Mouse (Mus musculus) forebrain, embryonic 13.5 days (tissue): ENCODE results near the gene Actr10. TPM values are rescaled to one million over a fixed set of nuclear protein-coding genes. Genes with fewer than 3 reads are reported as not detected.
A peak's percentile ranks its signal among the peaks of the same experiment; 100 is the strongest.

Experiments
- ATAC-seq: fragments of 200-750 bp; cut with Nextera tagmentation; 2 replicates; pipeline ENCODE4 v1.8.0; 2017
- H3K27ac ChIP-seq: fragments of 300-500 bp; sonication (generic); 2 replicates; pipeline ENCODE4 v1.5.1; 2015; ENCODE audit warnings: inconsistent platforms, mild to moderate bottlenecking, moderate library complexity
- H3K27me3 ChIP-seq: fragments of 300-500 bp; sonication (generic); 2 replicates; pipeline ENCODE4 v1.6.1; 2015; ENCODE audit warnings: mild to moderate bottlenecking, inconsistent platforms
- H3K36me3 ChIP-seq: fragments of 300-500 bp; sonication (generic); 2 replicates; pipeline ENCODE4 v1.6.1; 2015; ENCODE audit warnings: mild to moderate bottlenecking, inconsistent platforms; ENCODE audit not compliant: poor library complexity, severe bottlenecking
- H3K4me1 ChIP-seq: fragments of 300-500 bp; sonication (generic); 2 replicates; pipeline ENCODE4 v1.6.1; 2015; ENCODE audit warnings: inconsistent platforms
- H3K4me2 ChIP-seq: fragments of 300-500 bp; sonication (generic); 2 replicates; pipeline ENCODE4 v1.6.1; 2015; ENCODE audit warnings: inconsistent platforms, mild to moderate bottlenecking, moderate library complexity
- H3K4me3 ChIP-seq: fragments of 300-500 bp; sonication (generic); 2 replicates; pipeline ENCODE4 v1.5.1; 2015; ENCODE audit warnings: mild to moderate bottlenecking, inconsistent platforms
- H3K9ac ChIP-seq: fragments of 300-500 bp; sonication (generic); 2 replicates; pipeline ENCODE4 v1.6.1; 2015; ENCODE audit warnings: mild to moderate bottlenecking, inconsistent platforms
- H3K9me3 ChIP-seq: fragments of 300-500 bp; sonication (generic); replicated peaks from 2 replicates; pipeline ENCODE4 v1.6.1; 2016; ENCODE audit warnings: inconsistent platforms
- WGBS: fragments of 180-500 bp; shearing (Covaris S2); methylation state at CpG from one replicate; pipeline ENCODE4 v1.1.7; 2015; 5-methylcytosine and 5-hydroxymethylcytosine counted together
- polyA plus RNA-seq: library from polyadenylated mRNA; unstranded; fragments of >200 nt; fragmentation: Nextera tagmentation; extraction: Ambion mirVana; gene quantifications from 2 replicates; pipeline ENCODE4 v1.2.1, GENCODE M21; 2015

The Actr10 gene
- polyA plus RNA-seq, 1 experiment from 2014 or later = 281 TPM

GRCm38 (mm10) chr12:70968791-70969307 lies 31.2 kb downstream of the Actr10 start:
- H3K4me1 ChIP-seq = peaks cover 6% of the 10 kb centered on the region; the same call in 1 of the 2 replicates
- peak overlapping the region; percentile 87 for H3K27ac ChIP-seq
- peak; percentile 73 for ATAC-seq
- H3K4me3 ChIP-seq = peak overlapping the region; percentile 53
- peak overlapping the region; percentile 66 for H3K9ac ChIP-seq
- H3K9me3 ChIP-seq = no peaks in the 10 kb centered on the region
- peak overlapping the region; percentile 64 for H3K4me2 ChIP-seq
- WGBS = under 1% methylated on average over 15 of the region's 15 CpGs
- H3K27me3 ChIP-seq = no peaks in the 10 kb centered on the region
- peaks cover 4% of the 10 kb centered on the region for H3K36me3 ChIP-seq

GRCm38 (mm10) chr12:70969485-70970184 lies 32.0 kb downstream of the Actr10 start:
- H3K9me3 ChIP-seq = no peaks in the 10 kb centered on the region
- 4% methylated on average over 17 of the region's 17 CpGs for WGBS
- H3K9ac ChIP-seq = no peak overlapping the region
- peak overlapping the region; percentile 49 for H3K4me2 ChIP-seq
- 0 out of 2 replicates have a peak, but pooled peaks have one; percentile 11 for ATAC-seq
- no peaks in the 10 kb centered on the region; the same call in 1 of the 2 replicates for H3K36me3 ChIP-seq
- no peak overlapping the region for H3K27ac ChIP-seq
- no peaks in the 10 kb centered on the region for H3K27me3 ChIP-seq
- H3K4me1 ChIP-seq = peaks cover 6% of the 10 kb centered on the region; the same call in 1 of the 2 replicates
- H3K4me3 ChIP-seq = peak overlapping the region; percentile 37

- Histone ChIP-seq H3K9ac (no peak overlapping the region), H3K27me3 (no peaks in the 10 kb centered on the region), H3K9me3 (no peaks in the 10 kb centered on the region), H3K27ac (no peak overlapping the region), H3K4me1 (peaks cover 14% of the 10 kb centered on the region), H3K4me3 (no peak overlapping the region), H3K36me3 (peaks cover 8% of the 10 kb centered on the region), H3K4me2 (peak overlapping the region; percentile 49)
- no peak for ATAC-seq
- 95% methylated on average over 4 of the region's 4 CpGs for WGBS
Measured at GRCm38 (mm10) chr12:70973831-70974230, 36.2 kb downstream of the Actr10 start.

- peaks cover 15% of the 10 kb centered on the region for H3K36me3 ChIP-seq
- no peaks in the 10 kb centered on the region for H3K9me3 ChIP-seq
- WGBS = under 1% methylated on average over 71 of the region's 71 CpGs
- peak within 1 kb of the TSS; percentile 96 for H3K27ac ChIP-seq
- no peaks in the 10 kb centered on the region for H3K27me3 ChIP-seq
- peaks cover 14% of the 10 kb centered on the region for H3K4me1 ChIP-seq
- H3K4me3 ChIP-seq = peak within 1 kb of the TSS; percentile 99
- H3K9ac ChIP-seq = peak within 1 kb of the TSS; percentile 98
- peak within 1 kb of the TSS; percentile 81 for H3K4me2 ChIP-seq
- ATAC-seq = peak; percentile 100
Measured at GRCm38 (mm10) chr12:70974441-70975266, 37.0 kb downstream of the Actr10 start, which contains the start of gene Psma3. Psma3 (plus strand) TSS chr12:70974621.

GRCm38 (mm10) chr12:70975406-70975805 lies 37.7 kb downstream of the Actr10 start:
- peak overlapping the region; percentile 96 for H3K27ac ChIP-seq
- peak overlapping the region; percentile 99 for H3K4me3 ChIP-seq
- no peaks in the 10 kb centered on the region for H3K9me3 ChIP-seq
- H3K36me3 ChIP-seq = peaks cover 21% of the 10 kb centered on the region
- 24% methylated on average over 10 of the region's 10 CpGs for WGBS
- peaks cover 14% of the 10 kb centered on the region for H3K4me1 ChIP-seq
- H3K9ac ChIP-seq = peak overlapping the region; percentile 98
- H3K4me2 ChIP-seq = peak overlapping the region; percentile 81
- no peak for ATAC-seq
- no peaks in the 10 kb centered on the region for H3K27me3 ChIP-seq

GRCm38 (mm10) chr12:70975891-70976290 lies 38.2 kb downstream of the Actr10 start:
- no peak for ATAC-seq
- H3K4me2 ChIP-seq = peak overlapping the region; percentile 81
- H3K9me3 ChIP-seq = no peaks in the 10 kb centered on the region
- H3K9ac ChIP-seq = peak overlapping the region; percentile 98; the same call in 1 of the 2 replicates
- no peak overlapping the region for H3K27ac ChIP-seq
- WGBS = 76% methylated on average over 3 of the region's 3 CpGs
- no peaks in the 10 kb centered on the region for H3K27me3 ChIP-seq
- peaks cover 25% of the 10 kb centered on the region for H3K36me3 ChIP-seq
- peak overlapping the region; percentile 99 for H3K4me3 ChIP-seq
- peaks cover 14% of the 10 kb centered on the region for H3K4me1 ChIP-seq

- WGBS = 95% methylated on average over 7 of the region's 7 CpGs
- Histone ChIP-seq H3K4me3 (no peak overlapping the region), H3K9ac (no peak overlapping the region), H3K27ac (no peak overlapping the region), H3K4me1 (peaks cover 14% of the 10 kb centered on the region), H3K27me3 (no peaks in the 10 kb centered on the region), H3K36me3 (peaks cover 38% of the 10 kb centered on the region), H3K9me3 (no peaks in the 10 kb centered on the region), H3K4me2 (no peak overlapping the region)
- no peak for ATAC-seq
Measured at GRCm38 (mm10) chr12:70978345-70978744, 40.7 kb downstream of the Actr10 start.

GRCm38 (mm10) chr12:70984855-70985550 lies 47.3 kb downstream of the Actr10 start:
- peaks cover 81% of the 10 kb centered on the region for H3K36me3 ChIP-seq
- H3K9ac ChIP-seq = no peak overlapping the region
- ATAC-seq = no peak

GRCm38 (mm10) chr12:70997225-70997624 lies 59.6 kb downstream of the Actr10 start:
- Histone ChIP-seq H3K27ac (no peak overlapping the region), H3K9me3 (no peaks in the 10 kb centered on the region), H3K36me3 (peaks cover 61% of the 10 kb centered on the region), H3K4me1 (peaks cover 9% of the 10 kb centered on the region; the same call in 1 of the 2 replicates), H3K4me3 (no peak overlapping the region), H3K27me3 (no peaks in the 10 kb centered on the region), H3K4me2 (no peak overlapping the region), H3K9ac (no peak overlapping the region)
- WGBS = 87% methylated on average over 5 of the region's 5 CpGs
- no peak for ATAC-seq

More at GRCm38 (mm10) chr12:70984855-70985550, 47.3 kb downstream of the Actr10 start:
- Histone ChIP-seq H3K9me3 (no peaks in the 10 kb centered on the region), H3K27ac (no peak overlapping the region), H3K27me3 (no peaks in the 10 kb centered on the region), H3K4me2 (no peak overlapping the region), H3K4me1 (no peaks in the 10 kb centered on the region), H3K4me3 (no peak overlapping the region)
- WGBS = 97% methylated on average over 7 of the region's 7 CpGs

GRCm38 (mm10) chr12:70999423-70999903 lies 61.8 kb downstream of the Actr10 start:
- peaks cover 9% of the 10 kb centered on the region; the same call in 1 of the 2 replicates for H3K4me1 ChIP-seq
- no peak for ATAC-seq
- no peak overlapping the region for H3K4me2 ChIP-seq
- peaks cover 58% of the 10 kb centered on the region for H3K36me3 ChIP-seq
- no peak overlapping the region for H3K27ac ChIP-seq
- 52% methylated on average over 5 of the region's 5 CpGs for WGBS
- no peak overlapping the region for H3K9ac ChIP-seq
- no peaks in the 10 kb centered on the region for H3K9me3 ChIP-seq
- H3K27me3 ChIP-seq = no peaks in the 10 kb centered on the region
- no peak overlapping the region for H3K4me3 ChIP-seq

GRCm38 (mm10) chr12:71000344-71000743 lies 62.7 kb downstream of the Actr10 start:
- H3K4me3 ChIP-seq = no peak overlapping the region
- H3K27me3 ChIP-seq = no peaks in the 10 kb centered on the region
- H3K27ac ChIP-seq = no peak overlapping the region
- H3K4me2 ChIP-seq = no peak overlapping the region
- H3K36me3 ChIP-seq = peaks cover 60% of the 10 kb centered on the region
- H3K9ac ChIP-seq = no peak overlapping the region
- WGBS = 93% methylated on average over 1 of the region's 1 CpGs
- no peaks in the 10 kb centered on the region for H3K9me3 ChIP-seq
- ATAC-seq = no peak
- peaks cover 9% of the 10 kb centered on the region; the same call in 1 of the 2 replicates for H3K4me1 ChIP-seq
